Mouse (Mus musculus): ENCODE data around the gene Ankrd28. TPM values are rescaled to one million over a fixed set of nuclear protein-coding genes. Genes with fewer than 3 reads are reported as not detected.

Gene Ankrd28
- polyA plus RNA-seq, 2 experiments: 3.8 to 4.8 TPM

DNA sequence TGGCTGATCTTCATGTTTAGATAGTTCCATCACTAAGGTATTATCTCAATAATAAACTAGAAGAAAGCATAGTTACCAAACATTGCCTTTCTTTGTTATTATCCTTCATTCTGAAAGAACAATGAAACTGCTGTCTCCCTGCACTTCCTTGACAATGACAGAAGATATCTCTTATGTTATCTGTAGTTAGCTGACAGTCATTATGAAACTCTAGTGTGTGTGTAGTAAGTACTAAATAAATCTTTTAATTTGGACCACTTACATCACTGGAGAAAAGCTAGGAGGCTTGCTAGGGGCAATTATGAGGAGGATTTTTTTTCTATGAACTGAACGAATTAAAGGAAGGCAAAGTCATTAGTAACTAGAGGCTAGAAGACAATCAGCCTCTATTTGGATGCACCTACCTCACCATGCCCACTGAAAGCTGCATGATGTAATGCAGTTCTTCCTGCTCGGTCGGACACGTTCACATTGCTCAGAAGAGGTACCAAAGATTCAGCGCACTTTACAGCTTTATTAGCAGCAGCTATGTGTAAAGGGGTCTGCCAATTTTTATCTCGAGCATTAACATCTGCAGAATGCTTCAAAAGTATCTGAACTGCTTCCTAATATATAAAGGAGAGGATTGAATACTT is 82.1 kb downstream of the Ankrd28 start:
- WGBS (ENCODE audit: insufficient replicate concordance): 75% methylated on average over 6 of the region's 6 CpGs
- no peak for TF ChIP-seq EP300 (IDR thresholded peaks at IDR 0.05; ENCODE audit: low read depth)
- no peak for TF ChIP-seq CTCF (IDR thresholded peaks at IDR 0.05; ENCODE audit: low read depth)
- Histone ChIP-seq H3K27ac (no peak overlapping the region), H3K4me2 (ENCODE audit: low read depth) (no peak overlapping the region), H3K4me1 (replicated peaks; ENCODE audit: control insufficient read depth in 2 of 2, insufficient read depth in 2 of 2, low read length in 1 of 2) (no peaks in the 10 kb centered on the region), H3K27me3 (ENCODE audit: control insufficient read depth, insufficient read depth, low read length) (no peaks in the 10 kb centered on the region), H3K9me3 (ENCODE audit: control insufficient read depth, low read length) (no peaks in the 10 kb centered on the region), H3K4me3 (ENCODE audit: insufficient read depth in 1 of 2, low read depth in 2 of 2, low read length in 2 of 2) (no peak overlapping the region), H3K36me3 (replicated peaks; ENCODE audit: control insufficient read depth, insufficient read depth, low read depth) (peaks cover 3% of the 10 kb centered on the region), H3K9ac (replicated peaks) (no peak overlapping the region)
- DNase-seq (ENCODE audit: low read depth in 3 of 3, low spot score in 3 of 3): no peak
- ATAC-seq (ENCODE audit: insufficient read depth): no peak

DNA sequence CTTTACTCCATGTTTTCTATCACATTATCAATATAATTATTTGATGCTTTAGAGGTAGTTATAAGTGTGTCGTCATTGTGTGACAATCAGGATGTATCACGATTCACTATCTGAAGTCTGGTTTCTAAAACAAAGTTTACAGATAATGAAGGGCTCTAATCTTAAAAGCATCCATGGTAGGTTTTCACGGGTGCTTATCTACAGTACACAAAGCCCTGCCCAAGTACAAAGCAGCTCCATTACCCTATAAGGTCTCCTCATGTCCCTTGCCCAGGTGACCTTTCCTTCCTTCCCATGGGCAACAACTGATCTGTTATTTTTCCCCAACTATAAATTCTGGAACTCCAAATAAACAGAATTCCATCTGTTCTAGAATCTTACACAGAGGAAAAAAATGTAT is 87.9 kb downstream of the Ankrd28 start:
- TF ChIP-seq CTCF (IDR thresholded peaks at IDR 0.05; ENCODE audit: low read depth): no peak
- peak; percentile 51 for TF ChIP-seq EP300 (IDR thresholded peaks at IDR 0.05; ENCODE audit: low read depth)
- ATAC-seq (ENCODE audit: insufficient read depth): no peak
- no peak overlapping the region for H3K27ac ChIP-seq
- H3K4me1 ChIP-seq (replicated peaks; ENCODE audit: control insufficient read depth in 2 of 2, insufficient read depth in 2 of 2, low read length in 1 of 2): no peaks in the 10 kb centered on the region
- no peak overlapping the region for H3K4me2 ChIP-seq (ENCODE audit: low read depth)
- no peaks in the 10 kb centered on the region for H3K9me3 ChIP-seq (ENCODE audit: control insufficient read depth, low read length)
- 11% methylated on average over 3 of the region's 3 CpGs for WGBS (ENCODE audit: insufficient replicate concordance)
- no peak overlapping the region for H3K9ac ChIP-seq (replicated peaks)
- no peaks in the 10 kb centered on the region for H3K27me3 ChIP-seq (ENCODE audit: control insufficient read depth, insufficient read depth, low read length)
- H3K4me3 ChIP-seq (ENCODE audit: insufficient read depth in 1 of 2, low read depth in 2 of 2, low read length in 2 of 2): no peak overlapping the region
- peaks cover 6% of the 10 kb centered on the region for H3K36me3 ChIP-seq (replicated peaks; ENCODE audit: control insufficient read depth, insufficient read depth, low read depth)
- peak in 1 of 3 experiments; percentile 22 for DNase-seq (ENCODE audit: low read depth in 3 of 3, low spot score in 3 of 3)

DNA sequence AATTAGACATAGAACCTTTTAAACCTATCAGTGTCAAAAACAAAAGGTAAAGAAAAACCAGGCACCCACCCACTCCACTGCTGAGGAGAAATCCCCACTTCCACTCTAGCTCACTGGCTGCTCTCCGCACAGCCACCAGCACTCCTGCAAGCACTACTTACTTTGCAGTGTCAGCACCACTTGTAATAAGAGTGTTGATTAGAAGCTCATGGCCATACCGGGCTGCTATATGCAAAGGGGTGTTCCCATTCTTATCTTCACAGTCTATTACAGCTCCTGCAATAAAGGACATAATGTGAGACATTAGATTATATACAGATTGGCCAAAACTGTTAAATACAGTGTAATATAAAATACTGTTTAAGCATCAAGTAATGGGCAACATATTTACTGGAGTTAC is 95.6 kb downstream of the Ankrd28 start:
- Histone ChIP-seq H3K36me3 (replicated peaks; ENCODE audit: control insufficient read depth, insufficient read depth, low read depth) (peaks cover 5% of the 10 kb centered on the region), H3K9me3 (ENCODE audit: control insufficient read depth, low read length) (no peaks in the 10 kb centered on the region), H3K27me3 (ENCODE audit: control insufficient read depth, insufficient read depth, low read length) (no peaks in the 10 kb centered on the region), H3K4me3 (ENCODE audit: insufficient read depth in 1 of 2, low read depth in 2 of 2, low read length in 2 of 2) (no peak overlapping the region), H3K27ac (no peak overlapping the region), H3K4me2 (ENCODE audit: low read depth) (no peak overlapping the region), H3K4me1 (replicated peaks; ENCODE audit: control insufficient read depth in 2 of 2, insufficient read depth in 2 of 2, low read length in 1 of 2) (peaks cover 2 to 9% of the 10 kb centered on the region in 2 experiments; a peak in 3 of 4 replicates), H3K9ac (replicated peaks) (no peak overlapping the region)
- no peak for DNase-seq (ENCODE audit: low read depth in 3 of 3, low spot score in 3 of 3)
- WGBS (ENCODE audit: insufficient replicate concordance): 34% methylated on average over 2 of the region's 2 CpGs
- peak; percentile 68; the same call in 1 of the 2 replicates for ATAC-seq (ENCODE audit: insufficient read depth)
- TF ChIP-seq CTCF (IDR thresholded peaks at IDR 0.05; ENCODE audit: low read depth) (no peak), EP300 (IDR thresholded peaks at IDR 0.05; ENCODE audit: low read depth) (peak; percentile 17; the same call in 1 of the 2 replicates)

DNA sequence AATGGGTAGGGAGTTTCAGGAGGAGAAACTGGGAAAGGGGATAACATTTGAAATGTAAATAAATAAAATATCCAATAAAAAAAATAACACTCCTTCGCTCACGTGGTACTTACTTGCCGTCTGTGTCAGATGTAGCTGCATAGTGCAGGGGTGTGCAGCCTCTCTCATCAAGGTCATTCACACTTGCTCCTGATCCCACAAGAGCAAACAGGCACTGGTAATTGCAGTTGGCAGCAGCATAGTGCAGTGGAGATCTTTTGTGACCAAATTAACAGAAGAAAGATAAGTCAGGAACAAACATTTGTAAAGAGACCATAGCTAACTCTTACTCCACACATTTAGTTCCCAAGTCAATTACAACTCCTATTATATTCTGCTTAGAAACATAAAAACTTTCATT is 102.9 kb downstream of the Ankrd28 start:
- H3K4me3 ChIP-seq (ENCODE audit: insufficient read depth in 1 of 2, low read depth in 2 of 2, low read length in 2 of 2): no peak overlapping the region
- no peaks in the 10 kb centered on the region for H3K27me3 ChIP-seq (ENCODE audit: control insufficient read depth, insufficient read depth, low read length)
- H3K27ac ChIP-seq: no peak overlapping the region
- H3K4me1 ChIP-seq (replicated peaks; ENCODE audit: control insufficient read depth in 2 of 2, insufficient read depth in 2 of 2, low read length in 1 of 2): no peaks in the 10 kb centered on the region
- no peak overlapping the region for H3K9ac ChIP-seq (replicated peaks)
- H3K9me3 ChIP-seq (ENCODE audit: control insufficient read depth, low read length): no peaks in the 10 kb centered on the region
- 0 out of 2 replicates have a peak, but pooled peaks cover 3% of the 10 kb centered on the region for H3K36me3 ChIP-seq (replicated peaks; ENCODE audit: control insufficient read depth, insufficient read depth, low read depth)
- no peak overlapping the region for H3K4me2 ChIP-seq (ENCODE audit: low read depth)
- no peak for TF ChIP-seq EP300 (IDR thresholded peaks at IDR 0.05; ENCODE audit: low read depth)
- TF ChIP-seq CTCF (IDR thresholded peaks at IDR 0.05; ENCODE audit: low read depth): no peak
- no peak for DNase-seq (ENCODE audit: low read depth in 3 of 3, low spot score in 3 of 3)
- ATAC-seq (ENCODE audit: insufficient read depth): no peak
- 87% methylated on average over 3 of the region's 3 CpGs for WGBS (ENCODE audit: insufficient replicate concordance)

GRCm38 (mm10) chr14:31722746-31723145 is 107.7 kb downstream of the Ankrd28 start:
- H3K36me3 ChIP-seq (replicated peaks; ENCODE audit: control insufficient read depth, insufficient read depth, low read depth): peaks cover 3% of the 10 kb centered on the region; the same call in 1 of the 2 replicates
- H3K4me1 ChIP-seq (replicated peaks; ENCODE audit: control insufficient read depth in 2 of 2, insufficient read depth in 2 of 2, low read length in 1 of 2): peaks cover 10 to 13% of the 10 kb centered on the region in 2 experiments
- H3K4me2 ChIP-seq (ENCODE audit: low read depth): no peak overlapping the region
- ATAC-seq (ENCODE audit: insufficient read depth) (no peak), DNase-seq (ENCODE audit: low read depth in 3 of 3, low spot score in 3 of 3) (no peak)
- no peaks in the 10 kb centered on the region for H3K9me3 ChIP-seq (ENCODE audit: control insufficient read depth, low read length)
- H3K27me3 ChIP-seq (ENCODE audit: control insufficient read depth, insufficient read depth, low read length): no peaks in the 10 kb centered on the region
- WGBS (ENCODE audit: insufficient replicate concordance): 80% methylated on average over 1 of the region's 1 CpGs
- H3K9ac ChIP-seq (replicated peaks): no peak overlapping the region
- TF ChIP-seq EP300 (IDR thresholded peaks at IDR 0.05; ENCODE audit: low read depth) (no peak), CTCF (IDR thresholded peaks at IDR 0.05; ENCODE audit: low read depth) (no peak)
- no peak overlapping the region for H3K27ac ChIP-seq
- H3K4me3 ChIP-seq (ENCODE audit: insufficient read depth in 1 of 2, low read depth in 2 of 2, low read length in 2 of 2): no peak overlapping the region
